Mouse (Mus musculus): ENCODE results near the gene Tsen2. TPM values are rescaled to one million over a fixed set of nuclear protein-coding genes. Genes with fewer than 3 reads are reported as not detected.

Gene Tsen2
- polyA plus RNA-seq, 1 experiment, result 4.1 TPM

GRCm38 (mm10) chr6:115536169-115536568, 8.3 kb upstream of the Tsen2 start:
- no peak for DNase-seq (ENCODE audit: low read depth, low spot score)
- 78% methylated on average over 4 of the region's 4 CpGs for WGBS

DNA sequence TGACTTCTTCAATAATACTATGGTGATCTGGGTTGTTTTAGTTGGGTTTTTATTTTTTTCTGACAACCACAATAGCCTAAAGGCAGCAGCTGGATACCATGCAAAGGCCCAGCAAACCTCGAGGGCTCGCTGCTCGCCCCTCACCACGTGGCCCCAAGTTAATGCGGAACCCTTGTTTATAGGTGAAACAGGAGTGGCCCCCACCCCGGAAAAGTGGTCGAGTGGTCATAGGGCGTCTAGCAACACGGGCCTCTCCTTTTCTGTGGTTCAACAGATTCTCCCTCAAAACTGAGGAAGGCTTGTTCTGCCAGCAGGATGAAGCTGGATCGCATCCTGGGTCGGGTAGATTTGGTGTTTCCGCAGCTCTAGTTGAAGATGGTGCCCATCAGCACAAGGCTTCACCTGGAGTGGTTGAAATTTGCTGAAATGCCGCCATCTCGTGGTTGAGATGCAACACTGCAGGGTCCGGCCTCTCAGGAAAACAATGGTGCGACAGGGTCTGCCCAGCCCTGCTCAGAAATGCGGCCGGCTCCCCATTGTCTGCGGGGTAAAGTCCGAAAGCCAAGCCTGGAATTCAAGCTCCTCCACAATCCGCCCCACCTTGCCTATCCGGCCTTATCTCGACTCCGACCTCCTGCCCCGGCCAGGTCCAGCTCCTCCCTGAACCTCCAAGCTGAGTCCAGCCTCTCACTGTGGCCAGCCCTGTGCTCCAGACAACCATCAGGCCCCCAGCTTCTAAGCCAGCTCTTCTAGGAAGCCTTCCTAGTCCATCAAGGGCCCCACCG, 5.6 kb upstream of the Tsen2 start:
- whole genome bisulfite sequencing, result 15% methylated on average over 26 of the region's 26 CpGs

DNA sequence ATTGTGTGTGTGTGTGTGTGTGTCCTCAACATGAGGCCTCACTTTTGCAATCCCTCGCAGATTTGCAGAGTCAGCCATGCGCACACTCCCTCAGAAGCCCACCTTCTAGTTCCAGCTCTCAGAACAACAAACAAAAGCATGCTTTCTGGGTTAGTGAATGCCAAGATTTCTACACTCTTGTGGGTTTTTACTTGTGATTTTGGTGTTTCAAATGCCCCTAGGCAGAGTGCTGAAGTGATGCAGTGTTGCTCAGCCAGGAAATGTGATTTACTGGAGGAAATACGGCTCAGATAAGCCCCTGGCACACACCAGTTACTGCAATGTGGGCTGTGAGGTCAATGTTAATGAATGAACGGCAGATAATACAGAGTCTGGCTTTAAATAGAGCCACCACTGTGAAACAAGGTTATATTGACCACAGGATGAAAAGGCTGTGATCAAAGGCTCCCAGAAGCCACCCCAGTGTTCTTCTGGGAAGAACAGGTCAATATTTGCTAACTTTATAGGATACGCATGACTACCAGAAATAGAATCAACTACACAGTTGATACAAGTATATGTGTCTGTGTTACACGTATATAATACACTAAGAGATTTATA, 2.7 kb upstream of the Tsen2 start:
- no peak for DNase-seq (ENCODE audit: low read depth, low spot score)
- 17% methylated on average over 6 of the region's 6 CpGs for WGBS

More for the DNA sequence above, 5.6 kb upstream of the Tsen2 start:
- DNase-seq (ENCODE audit: low read depth, low spot score), result peak; percentile 89

DNA sequence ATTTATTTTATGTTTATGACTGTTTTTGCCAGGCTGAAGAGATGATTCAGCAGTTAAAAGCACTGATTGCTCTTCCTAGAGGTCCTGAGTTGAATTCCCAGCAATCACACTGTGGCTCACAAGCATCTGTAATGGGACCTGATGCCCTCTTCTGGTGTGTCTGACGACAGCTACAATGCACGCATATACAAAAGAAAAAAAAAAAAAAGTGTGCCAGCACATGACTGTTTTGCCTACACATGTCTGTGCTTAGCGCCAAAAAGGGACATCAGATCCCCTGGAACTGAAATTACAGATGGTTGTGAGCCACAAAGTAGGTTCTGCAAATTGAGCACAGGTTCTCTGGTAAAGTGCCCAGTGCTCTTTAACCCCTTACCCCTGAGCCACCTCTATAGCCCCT, 2.1 kb upstream of the Tsen2 start:
- WGBS, result 24% methylated on average over 3 of the region's 3 CpGs
- DNase-seq (ENCODE audit: low read depth, low spot score), result no peak

- WGBS, result 81% methylated on average over 5 of the region's 5 CpGs
- no peak for DNase-seq (ENCODE audit: low read depth, low spot score)
These were observed 1.8 kb downstream of the Tsen2 start for GRCm38 (mm10) chr6:115546276-115546675.

DNA sequence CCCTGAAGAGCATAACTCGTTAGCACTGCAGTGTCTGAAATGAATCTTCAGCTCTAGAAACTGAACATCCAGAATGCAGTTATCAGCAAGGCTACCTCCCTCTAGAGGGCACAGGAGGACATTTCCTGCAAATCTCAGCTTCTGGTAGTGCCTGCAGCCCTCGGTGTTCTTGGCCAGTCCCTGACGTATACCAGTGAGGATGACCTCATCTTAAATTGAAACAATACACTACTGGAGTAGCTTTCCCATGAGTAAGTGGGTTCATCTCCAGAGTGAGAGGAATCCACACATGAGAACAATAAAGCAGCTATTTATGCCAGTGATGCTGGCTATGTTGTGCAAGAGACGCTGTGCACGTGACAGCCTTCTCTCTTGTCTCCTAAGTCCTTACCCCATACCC, 11.0 kb downstream of the Tsen2 start:
- no peak for DNase-seq (ENCODE audit: low read depth, low spot score)

GRCm38 (mm10) chr6:115558176-115558575, 13.7 kb downstream of the Tsen2 start:
- DNase-seq (ENCODE audit: low read depth, low spot score), result no peak

More for the DNA sequence above, 11.0 kb downstream of the Tsen2 start:
- 61% methylated on average over 5 of the region's 5 CpGs for WGBS

DNA sequence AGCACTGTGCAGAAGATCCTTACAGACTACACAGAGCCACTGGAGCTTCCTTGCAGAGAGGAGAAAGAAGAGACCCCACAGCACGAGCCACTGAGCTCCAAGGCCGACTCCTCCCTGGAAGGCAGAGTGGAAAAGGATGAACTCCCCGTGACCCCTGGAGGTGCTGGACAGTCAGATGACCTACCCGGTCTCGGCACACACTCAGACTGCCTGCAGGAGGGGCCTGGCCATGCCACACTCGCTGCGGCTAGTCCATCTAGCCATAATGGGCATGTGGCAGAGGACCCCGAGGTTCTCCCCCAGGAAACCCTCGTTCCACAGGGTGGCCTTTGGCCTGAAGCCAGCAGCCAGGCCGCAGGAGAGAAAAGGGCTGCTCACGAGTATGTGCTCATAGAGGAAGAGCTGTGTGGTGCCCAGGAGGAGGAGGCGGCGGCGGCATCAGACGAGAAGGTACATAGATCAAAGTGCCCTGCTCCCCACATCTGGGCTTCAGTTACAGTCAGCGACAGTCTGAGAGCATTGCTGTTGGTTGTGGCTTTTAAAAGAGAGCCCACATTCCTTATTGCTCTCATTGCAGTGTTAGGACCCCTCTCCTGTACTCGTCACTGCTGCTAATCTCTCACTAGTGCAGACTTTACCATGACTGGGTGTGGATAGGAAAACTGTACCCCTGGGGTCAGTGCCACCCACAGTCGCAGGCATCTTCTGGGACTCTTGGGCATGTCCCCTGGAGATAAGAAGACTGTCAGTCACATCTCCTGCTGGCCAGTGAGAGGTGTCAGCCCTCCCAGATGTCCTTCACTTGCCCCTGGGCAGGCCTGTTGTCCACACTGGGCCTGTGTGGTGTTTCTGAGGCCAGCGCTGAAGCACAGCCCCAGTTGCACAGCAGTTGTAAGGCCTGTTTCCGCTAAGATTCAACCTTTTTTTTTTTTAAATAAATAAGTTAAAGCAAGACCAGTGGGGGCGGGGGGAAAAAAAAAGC, 15.5 kb downstream of the Tsen2 start:
- WGBS, result 71% methylated on average over 21 of the region's 21 CpGs

More at GRCm38 (mm10) chr6:115558176-115558575, 13.7 kb downstream of the Tsen2 start:
- WGBS, result 68% methylated on average over 2 of the region's 2 CpGs

GRCm38 (mm10) chr6:115565479-115566045, 21.1 kb downstream of the Tsen2 start:
- no peak for DNase-seq (ENCODE audit: low read depth, low spot score)
- WGBS, result 86% methylated on average over 6 of the region's 6 CpGs

More for the DNA sequence above, 15.5 kb downstream of the Tsen2 start:
- DNase-seq (ENCODE audit: low read depth, low spot score), result no peak

- 89% methylated on average over 7 of the region's 7 CpGs for WGBS
- no peak for DNase-seq (ENCODE audit: low read depth, low spot score)
These were observed 29.7 kb downstream of the Tsen2 start for GRCm38 (mm10) chr6:115574171-115574570.

GRCm38 (mm10) chr6:115577407-115577806, 32.9 kb downstream of the Tsen2 start:
- 82% methylated on average over 5 of the region's 5 CpGs for WGBS
- no peak for DNase-seq (ENCODE audit: low read depth, low spot score)

GRCm38 (mm10) chr6:115577941-115578340, 33.5 kb downstream of the Tsen2 start:
- DNase-seq (ENCODE audit: low read depth, low spot score), result no peak
- 85% methylated on average over 9 of the region's 9 CpGs for WGBS

DNA sequence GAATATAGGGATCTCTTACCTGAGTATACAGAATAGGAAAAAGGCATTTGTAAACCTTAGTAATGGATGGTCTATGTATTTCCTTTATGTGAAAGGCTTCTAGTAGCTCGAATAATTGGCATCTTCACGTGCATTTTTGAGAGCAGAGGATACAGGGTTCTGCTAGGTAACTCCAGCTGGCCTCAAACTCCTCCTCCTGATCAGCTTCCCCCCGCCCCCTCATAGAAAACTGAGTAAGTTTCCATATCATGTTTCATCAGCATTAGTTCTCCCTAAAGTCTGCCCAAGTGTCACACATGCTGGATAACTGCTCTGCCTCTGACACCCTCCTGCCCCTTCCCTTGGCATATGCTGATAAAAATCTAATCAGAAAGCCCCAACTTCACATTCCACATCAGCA, 36.3 kb downstream of the Tsen2 start:
- DNase-seq (ENCODE audit: low read depth, low spot score), result no peak
- WGBS, result 82% methylated on average over 3 of the region's 3 CpGs

- DNase-seq (ENCODE audit: low read depth, low spot score), result no peak
- WGBS, result 81% methylated on average over 10 of the region's 10 CpGs
These were observed 38.1 kb downstream of the Tsen2 start for GRCm38 (mm10) chr6:115582328-115583115.

- 83% methylated on average over 6 of the region's 6 CpGs for WGBS
- DNase-seq (ENCODE audit: low read depth, low spot score), result no peak
These were observed 39.1 kb downstream of the Tsen2 start for GRCm38 (mm10) chr6:115583430-115584125.

- no peak for DNase-seq (ENCODE audit: low read depth, low spot score)
- WGBS, result 45% methylated on average over 3 of the region's 3 CpGs
These were observed 39.7 kb downstream of the Tsen2 start for GRCm38 (mm10) chr6:115584176-115584575.

GRCm38 (mm10) chr6:115586321-115586720, 41.9 kb downstream of the Tsen2 start:
- DNase-seq (ENCODE audit: low read depth, low spot score), result no peak
- WGBS, result 75% methylated on average over 10 of the region's 10 CpGs

DNA sequence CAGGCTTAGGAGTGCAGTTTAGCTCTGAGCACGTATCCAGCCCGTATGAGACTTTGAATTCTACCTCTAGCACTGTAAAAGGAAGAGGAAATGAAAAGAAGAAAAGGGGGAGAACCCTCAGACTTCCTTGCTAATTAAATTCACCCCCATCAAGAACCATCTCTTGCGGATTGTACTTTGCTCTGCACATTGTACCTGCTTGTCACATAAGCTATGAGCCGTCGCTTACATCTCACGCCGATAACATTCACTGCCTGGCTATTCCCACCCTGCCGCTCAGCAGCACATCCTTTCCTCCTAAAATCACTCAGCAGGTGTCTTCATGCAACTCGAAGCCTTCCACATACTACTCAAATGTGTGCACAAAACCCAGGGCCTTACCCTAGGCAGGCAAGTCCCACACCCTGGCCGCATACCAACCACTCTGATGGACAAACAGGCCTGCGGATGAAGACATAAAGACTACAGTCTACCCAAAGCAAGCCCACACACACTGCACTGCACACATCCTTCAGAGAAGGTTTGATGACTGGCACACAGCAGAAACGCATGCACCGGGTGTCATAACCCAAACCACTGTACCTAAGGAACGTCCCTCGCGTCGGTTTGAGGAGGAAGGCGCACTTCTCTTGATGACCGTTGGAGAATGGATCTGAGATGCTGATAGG, 47.4 kb downstream of the Tsen2 start:
- peak; percentile 36 for DNase-seq (ENCODE audit: low read depth, low spot score)
- WGBS, result 28% methylated on average over 19 of the region's 19 CpGs
